Mouse (Mus musculus): ENCODE results near the gene Gm10134.

DNA sequence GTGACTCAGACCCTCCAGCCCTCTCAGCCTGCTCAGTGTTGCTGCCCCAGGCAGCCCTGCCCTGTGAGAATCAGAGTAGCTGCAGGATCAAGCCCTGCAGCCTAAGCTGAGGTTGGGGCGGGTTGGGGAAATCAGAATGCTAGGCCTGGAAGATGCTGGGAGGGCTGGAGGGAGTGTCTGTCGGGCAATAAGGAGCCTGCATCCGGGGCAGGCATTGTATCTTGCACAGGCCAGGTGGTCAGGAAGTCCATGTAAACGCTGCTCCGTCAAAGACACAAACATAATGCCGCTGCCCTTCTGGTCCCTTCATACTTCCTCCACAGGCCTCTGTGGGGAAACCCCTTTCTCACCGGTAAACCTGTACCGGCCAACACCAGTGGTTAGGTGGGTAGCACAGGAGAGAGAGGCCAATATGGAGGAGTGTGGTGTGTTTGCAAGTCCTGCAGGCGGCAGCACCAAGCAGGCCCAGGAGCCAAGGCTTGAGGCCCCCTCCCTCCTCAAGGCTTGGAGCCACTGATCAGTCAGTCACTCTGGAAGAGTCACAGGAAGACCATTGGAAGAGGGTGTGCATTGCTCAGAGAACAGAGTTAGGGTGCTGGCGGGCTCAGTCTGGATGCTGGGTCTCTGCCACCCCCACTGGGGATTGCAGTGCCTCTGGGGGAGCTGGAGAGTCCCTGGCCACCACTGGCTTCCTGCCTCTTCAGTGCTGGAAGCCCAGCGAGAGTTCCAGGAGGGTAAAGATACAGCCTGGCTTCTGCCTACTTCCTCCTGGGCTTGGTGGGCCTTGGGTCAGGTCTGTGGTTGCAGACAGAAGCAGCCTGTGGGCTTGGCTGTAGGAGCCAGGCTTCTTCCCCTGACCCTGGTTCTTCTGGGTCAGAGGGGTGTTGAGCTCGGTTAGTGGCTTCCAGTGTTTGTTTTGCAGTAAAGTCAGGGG, 20.3 kb downstream of the Gm10134 start:
- TF ChIP-seq CTCF (IDR thresholded peaks at IDR 0.05; ENCODE audit: low read depth, low read length) (peak; percentile 24; the same call in 1 of the 2 replicates), POLR2A (IDR thresholded peaks at IDR 0.05; ENCODE audit: extremely low read depth, insufficient read depth, low read length) (no peak)
